ENCODE assay signal across 14 mouse cellular contexts in the genomic region with DNA sequence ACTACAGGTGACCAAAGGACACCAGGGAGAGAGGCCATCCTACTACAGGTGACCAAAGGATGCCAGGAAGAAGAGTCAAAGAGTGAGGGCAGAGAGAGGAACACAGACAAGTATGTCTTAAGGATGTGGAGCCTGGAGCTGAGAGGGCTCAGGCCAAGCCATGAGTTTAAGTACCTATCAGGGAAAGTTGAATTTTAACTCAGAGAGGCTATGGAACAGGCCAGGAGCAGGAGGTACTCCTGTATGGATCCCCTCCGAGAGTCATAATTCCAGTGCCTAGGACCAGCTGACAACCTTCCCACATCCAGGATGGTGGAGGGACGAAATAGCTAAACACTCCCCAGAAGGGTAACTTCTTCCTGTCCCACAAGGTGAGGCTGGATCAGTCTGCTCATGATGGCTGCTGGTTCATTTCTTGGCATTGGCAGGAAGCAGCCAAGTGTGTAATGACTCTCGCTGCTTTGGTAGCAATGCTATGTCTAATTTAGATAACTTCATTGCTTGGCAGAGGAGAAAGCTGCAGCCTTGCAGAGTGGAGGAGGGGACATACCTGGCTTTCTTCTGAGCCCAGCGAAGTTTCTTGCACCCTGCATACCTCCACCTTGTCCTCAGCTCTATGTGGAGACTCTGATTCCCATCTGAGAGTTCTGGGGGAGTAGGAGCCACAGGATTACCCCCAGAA. TPM values are rescaled to one million over a fixed set of nuclear protein-coding genes. Genes with fewer than 3 reads are reported as not detected.
"Had no signal": no experiment of that assay in that cellular context is flagged by ENCODE, and none has a peak within 500 bp of the region (broad histone marks: within the 10 kb centered on the region; RNA-seq: fewer than 3 reads in every experiment).

No protein-coding gene starts in this region.

- H3K27me3 ChIP-seq: limb, embryonic 13.5 days; midbrain, embryonic 13.5 days had no signal

- H3K27ac ChIP-seq: layer of hippocampus, adult 2 months; limb, embryonic 13.5 days; liver, embryonic 14.5 days; midbrain, embryonic 13.5 days had no signal

- H3K4me1 ChIP-seq: limb, embryonic 13.5 days; midbrain, embryonic 13.5 days had no signal

- H3K9me3 ChIP-seq: limb, embryonic 13.5 days; midbrain, embryonic 13.5 days had no signal

- H3K9ac ChIP-seq: limb, embryonic 13.5 days; liver, embryonic 14.5 days; midbrain, embryonic 13.5 days had no signal

- ATAC-seq: intestine, embryonic 16.5 days; midbrain, embryonic 13.5 days had no signal

- H3K36me3 ChIP-seq: limb, embryonic 13.5 days; midbrain, embryonic 13.5 days had no signal

- H3K4me2 ChIP-seq: limb, embryonic 13.5 days; midbrain, embryonic 13.5 days had no signal

- DNase-seq: left cerebral cortex, postnatal 4 days; lung, adult 18-20 months; lung, postnatal 36 days; right cerebral cortex, postnatal 14 days; thymus, adult 18-20 months; thymus, postnatal 14 days had no signal

- H3K4me3 ChIP-seq: layer of hippocampus, adult 2 months; limb, embryonic 13.5 days; midbrain, embryonic 13.5 days had no signal

RNA-seq across cellular contexts. Expression of gene Trh, which starts 16.9 kb away (rescaled TPM):
- total RNA-seq: liver, adult 2 months; megakaryocyte progenitor cell, adult 5-6 weeks had no signal
- polyA plus RNA-seq: limb, embryonic 13.5 days; liver, adult 2 months; small intestine, adult 2 months had no signal
